Mouse (Mus musculus): ENCODE measurements around the gene Tuba1a.

DNA sequence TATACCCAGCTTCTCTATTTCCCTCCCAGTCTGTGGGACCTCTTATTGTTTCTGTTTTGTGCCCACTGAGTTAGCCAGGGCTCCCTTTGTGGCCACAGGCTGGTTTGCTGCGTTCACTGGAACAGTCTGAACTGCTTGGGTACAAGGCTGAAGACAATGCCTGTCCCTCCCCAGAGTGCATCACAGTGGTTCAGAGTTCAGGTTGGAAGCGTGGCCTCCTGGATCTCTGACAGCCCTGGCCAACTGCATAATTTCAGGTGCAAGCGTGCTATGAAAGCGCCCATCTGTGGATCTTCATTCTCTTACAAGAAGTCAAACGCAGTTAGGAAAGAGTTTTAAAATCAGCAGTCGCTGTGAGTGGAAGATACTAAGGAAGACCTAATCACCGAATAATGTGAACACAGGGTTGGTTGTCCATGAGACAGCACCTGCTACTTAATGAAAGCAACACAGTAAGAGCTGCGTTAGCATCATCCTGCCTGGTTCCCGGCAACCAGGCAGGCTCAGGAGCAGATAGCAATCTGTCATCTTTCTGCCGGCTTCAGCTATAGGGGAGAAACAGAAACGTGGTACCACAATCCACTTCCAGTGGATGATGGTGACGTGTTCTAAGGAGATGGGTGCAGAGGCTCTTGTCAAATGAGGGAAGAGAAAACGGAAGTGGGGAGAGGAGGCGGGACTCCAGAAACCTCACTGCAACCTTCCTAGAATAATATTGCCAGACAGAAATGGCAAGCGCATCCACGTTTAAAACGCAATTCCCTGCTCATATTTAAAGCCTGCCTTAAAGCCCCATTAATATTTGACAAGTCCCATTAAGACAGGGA lies 38.8 kb upstream of the Tuba1a start:
- TF ChIP-seq CTCF (conservative IDR thresholded peaks at IDR 0.05; ENCODE audit: low read length) (no peak), POU5F1 (IDR thresholded peaks at IDR 0.05; ENCODE audit: borderline replicate concordance, low read length) (no peak), NANOG (IDR thresholded peaks at IDR 0.05; ENCODE audit: borderline replicate concordance, low read length) (no peak)
